Mouse (Mus musculus): Measurements from ENCODE around the gene Gucd1.

GRCm38 (mm10) chr10:75400958-75401357 lies 116.8 kb downstream of the Gucd1 start, which contains the start of gene Upb1:
- TF ChIP-seq MYC (IDR thresholded peaks at IDR 0.05; ENCODE audit: low read depth, low read length) (no peak), ZC3H11A (IDR thresholded peaks at IDR 0.05; ENCODE audit: low read depth, low read length) (no peak), ZNF384 (IDR thresholded peaks at IDR 0.05; ENCODE audit: low read depth, low read length) (no peak), USF1 (IDR thresholded peaks at IDR 0.05; ENCODE audit: low read depth, low read length) (no peak), MXI1 (IDR thresholded peaks at IDR 0.05; ENCODE audit: low read depth, low read length) (no peak), POLR2AphosphoS2 (IDR thresholded peaks at IDR 0.05; ENCODE audit: low read depth, low read length) (no peak), CTCF (conservative IDR thresholded peaks at IDR 0.05 in 1 of 2, IDR thresholded peaks at IDR 0.05 in 1 of 2; ENCODE audit: low read depth in 2 of 2, low read length in 2 of 2) (peak in 1 of 2 experiments; percentile 53; a peak in 2 of 4 replicates), POLR2A (IDR thresholded peaks at IDR 0.05; ENCODE audit: low read depth, low read length) (no peak)

All from CH12.LX (cell line).